Mouse (Mus musculus) embryonic facial prominence, embryonic 14.5 days (tissue): ENCODE results near the gene Ccdc130. TPM values are rescaled to one million over a fixed set of nuclear protein-coding genes. Genes with fewer than 3 reads are reported as not detected.

Source experiments
- ATAC-seq: fragments of 200-750 bp; cut with Nextera tagmentation; 2 replicates; pipeline ENCODE4 v1.8.0; 2017; ENCODE audit warnings: low read depth, moderate number of reproducible peaks, moderate TSS enrichment
- DNase-seq: peaks from one replicate; pipeline ENCODE4 v3.0.0-alpha.2; 2015; ENCODE audit warnings: low spot score
- H3K27ac ChIP-seq: fragments of 300-500 bp; sonication (generic); replicated peaks from 2 replicates; pipeline ENCODE4 v1.5.1; 2014; ENCODE audit warnings: low read depth, mild to moderate bottlenecking, low read length, moderate library complexity
- H3K27me3 ChIP-seq: fragments of 300-500 bp; sonication (generic); replicated peaks from 2 replicates; pipeline ENCODE4 v1.6.1; 2014; ENCODE audit warnings: low read length; ENCODE audit not compliant: control insufficient read depth, insufficient read depth
- H3K36me3 ChIP-seq: fragments of 300-500 bp; sonication (generic); 2 replicates; pipeline ENCODE4 v1.6.1; 2014; ENCODE audit warnings: low read length, mixed read lengths; ENCODE audit not compliant: control insufficient read depth, insufficient read depth
- H3K4me1 ChIP-seq: fragments of 300-500 bp; sonication (generic); 2 replicates; pipeline ENCODE4 v1.6.1; 2014; ENCODE audit warnings: antibody characterized with exemption, low read length; ENCODE audit not compliant: control insufficient read depth, insufficient read depth
- H3K4me2 ChIP-seq: fragments of 300-500 bp; sonication (generic); 2 replicates; pipeline ENCODE4 v1.6.1; 2014; ENCODE audit warnings: low read depth, mild to moderate bottlenecking, low read length, moderate library complexity, mixed read lengths
- H3K4me3 ChIP-seq: fragments of 300-500 bp; sonication (generic); 2 replicates; pipeline ENCODE4 v1.5.1; 2014; ENCODE audit warnings: low read depth, mild to moderate bottlenecking, low read length
- H3K9ac ChIP-seq: fragments of 300-500 bp; sonication (generic); 2 replicates; pipeline ENCODE4 v1.6.1; 2014; ENCODE audit warnings: low read depth, mild to moderate bottlenecking, low read length, moderate library complexity, mixed read lengths
- H3K9me3 ChIP-seq: fragments of 300-500 bp; sonication (generic); 2 replicates; pipeline ENCODE4 v1.6.1; 2016; ENCODE audit warnings: low read length; ENCODE audit not compliant: control insufficient read depth
- WGBS: fragments of 180-500 bp; shearing (Covaris S2); extraction: QIAGEN DNeasy Blood & Tissue Kit; methylation state at CpG from one replicate; pipeline ENCODE4 v1.1.7; 2014; 5-methylcytosine and 5-hydroxymethylcytosine counted together
- polyA plus RNA-seq: library from polyadenylated mRNA; unstranded; fragments of >200 nt; fragmentation: Nextera tagmentation; extraction: Ambion mirVana; gene quantifications from 2 replicates; pipeline ENCODE4 v1.2.1, GENCODE M21; 2014

Ccdc130 gene
- polyA plus RNA-seq, 1 experiment from 2014 or later = 18.4 TPM

DNA sequence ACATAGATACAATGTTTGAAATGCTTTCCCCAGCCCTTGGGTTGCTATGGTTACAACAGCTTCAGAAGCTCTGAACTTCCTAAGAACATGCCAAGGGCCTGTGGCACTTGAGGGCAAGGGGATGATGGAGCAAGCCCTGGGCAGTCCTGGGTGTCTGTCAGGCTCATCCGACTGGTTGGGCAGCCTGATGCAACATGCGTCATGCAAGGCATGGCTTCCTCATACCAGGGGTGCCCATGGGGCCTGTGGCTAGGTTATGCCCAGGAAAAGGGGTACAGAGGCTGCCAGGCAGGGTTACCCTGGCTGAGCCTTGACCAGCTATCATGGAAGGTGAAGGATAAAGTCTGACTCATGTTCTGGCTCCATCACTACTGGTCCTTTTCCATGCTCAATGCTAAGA lies 37.1 kb downstream of the Ccdc130 start:
- DNase-seq = no peak
- Histone ChIP-seq H3K4me2 (no peak overlapping the region), H3K4me3 (no peak overlapping the region), H3K36me3 (peaks cover 69% of the 10 kb centered on the region), H3K9me3 (no peaks in the 10 kb centered on the region), H3K27ac (no peak overlapping the region), H3K9ac (no peak overlapping the region), H3K27me3 (no peaks in the 10 kb centered on the region), H3K4me1 (peaks cover 10% of the 10 kb centered on the region)
- ATAC-seq = no peak
- WGBS = 88% methylated on average over 2 of the region's 2 CpGs

DNA sequence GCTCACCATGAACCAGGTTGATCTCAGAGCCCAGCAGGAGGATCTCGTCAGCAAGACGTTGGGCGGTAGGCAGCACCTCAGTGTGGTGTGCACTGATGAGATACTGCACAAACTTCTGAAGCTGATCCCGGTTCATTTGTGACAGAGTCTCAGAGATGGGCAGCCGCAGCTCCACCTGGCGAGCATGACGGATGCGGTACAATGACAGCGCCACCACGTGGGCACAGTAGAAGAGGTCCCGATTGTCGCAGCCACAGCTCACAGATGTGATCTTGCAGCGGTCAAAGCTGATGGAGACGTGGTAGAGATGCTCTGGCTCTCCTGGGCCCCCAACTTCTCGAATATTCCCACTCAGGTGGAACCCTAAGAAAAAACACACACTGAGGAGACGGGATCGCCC lies 39.4 kb downstream of the Ccdc130 start:
- H3K4me3 ChIP-seq = no peak overlapping the region
- H3K4me2 ChIP-seq = no peak overlapping the region
- DNase-seq (no peak), ATAC-seq (no peak)
- 80% methylated on average over 17 of the region's 17 CpGs for WGBS
- no peak overlapping the region for H3K9ac ChIP-seq
- H3K36me3 ChIP-seq = peaks cover 92% of the 10 kb centered on the region
- H3K27me3 ChIP-seq = no peaks in the 10 kb centered on the region
- H3K9me3 ChIP-seq = no peaks in the 10 kb centered on the region
- H3K4me1 ChIP-seq = peaks cover 6% of the 10 kb centered on the region
- H3K27ac ChIP-seq = no peak overlapping the region

DNA sequence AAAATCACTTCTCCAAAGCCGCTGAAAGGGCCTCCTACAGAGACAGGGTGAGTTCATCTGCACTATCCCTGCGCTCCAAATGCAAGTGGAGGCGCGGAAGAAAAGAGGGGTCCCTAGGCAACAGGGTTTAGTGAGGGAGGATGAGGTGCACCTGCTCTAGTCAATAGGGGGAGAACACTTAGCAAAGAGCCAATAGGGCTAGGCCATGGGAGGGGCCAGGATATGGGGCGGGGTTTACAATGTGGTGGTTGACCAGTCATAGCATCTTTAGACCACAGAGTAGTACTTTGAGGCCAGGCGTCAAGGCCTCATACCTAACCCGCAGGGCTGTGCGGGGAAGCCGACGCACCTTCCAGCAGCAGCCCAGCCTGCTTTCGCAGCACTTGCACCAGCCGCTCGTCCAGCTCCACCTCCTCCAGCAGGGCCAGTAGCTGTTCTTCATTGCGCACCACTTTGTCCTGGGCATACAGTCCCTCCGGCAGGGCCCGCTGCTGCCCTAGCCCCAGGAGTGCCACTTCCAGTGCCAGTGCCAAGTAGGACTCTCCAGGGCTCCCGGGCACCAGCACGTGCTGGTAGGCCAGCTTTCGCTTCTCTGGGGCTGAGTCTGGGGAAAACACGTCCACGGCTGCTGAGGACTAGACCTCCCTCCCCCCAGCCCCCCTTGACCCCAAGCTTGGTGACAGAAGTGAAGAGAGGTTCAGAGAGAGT lies 46.7 kb downstream of the Ccdc130 start:
- Histone ChIP-seq H3K9ac (no peak overlapping the region), H3K27ac (no peak overlapping the region), H3K4me1 (no peaks in the 10 kb centered on the region), H3K4me3 (no peak overlapping the region), H3K27me3 (no peaks in the 10 kb centered on the region), H3K9me3 (no peaks in the 10 kb centered on the region), H3K36me3 (peaks cover 92% of the 10 kb centered on the region), H3K4me2 (no peak overlapping the region)
- no peak for DNase-seq
- no peak for ATAC-seq
- 80% methylated on average over 18 of the region's 21 CpGs for WGBS

DNA sequence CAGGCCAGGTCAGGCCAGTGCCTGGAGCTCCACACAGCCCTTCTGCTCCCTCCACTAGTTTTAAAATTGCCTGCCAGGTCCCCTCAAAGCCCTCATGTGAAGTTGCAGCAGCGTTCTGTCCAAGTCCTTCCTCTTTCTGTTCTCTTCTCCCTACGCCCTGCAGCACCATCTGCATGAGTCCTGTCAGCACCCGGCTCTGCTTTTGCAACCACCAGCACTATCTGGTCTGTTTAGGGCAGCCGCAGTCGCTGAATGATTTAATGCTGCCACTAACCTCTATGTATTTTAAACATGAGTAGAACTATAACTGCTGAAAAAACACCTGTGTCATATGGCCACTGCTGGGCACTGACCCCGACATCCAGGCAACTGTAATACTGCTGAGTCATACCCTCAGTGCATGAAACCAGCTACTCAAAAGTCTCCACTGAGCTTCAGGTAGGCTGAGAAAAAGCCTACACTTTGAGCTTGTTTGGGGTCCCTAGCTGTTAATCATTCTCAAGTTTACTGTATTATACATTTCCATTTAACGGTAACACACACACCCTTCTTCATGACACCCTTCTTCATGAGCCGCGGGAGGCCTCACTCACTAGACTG lies 47.5 kb downstream of the Ccdc130 start:
- Histone ChIP-seq H3K4me2 (no peak overlapping the region), H3K4me3 (no peak overlapping the region), H3K27me3 (no peaks in the 10 kb centered on the region), H3K4me1 (no peaks in the 10 kb centered on the region), H3K36me3 (peaks cover 92% of the 10 kb centered on the region), H3K9me3 (no peaks in the 10 kb centered on the region), H3K27ac (no peak overlapping the region), H3K9ac (no peak overlapping the region)
- WGBS = 92% methylated on average over 9 of the region's 9 CpGs
- no peak for DNase-seq
- ATAC-seq = no peak

DNA sequence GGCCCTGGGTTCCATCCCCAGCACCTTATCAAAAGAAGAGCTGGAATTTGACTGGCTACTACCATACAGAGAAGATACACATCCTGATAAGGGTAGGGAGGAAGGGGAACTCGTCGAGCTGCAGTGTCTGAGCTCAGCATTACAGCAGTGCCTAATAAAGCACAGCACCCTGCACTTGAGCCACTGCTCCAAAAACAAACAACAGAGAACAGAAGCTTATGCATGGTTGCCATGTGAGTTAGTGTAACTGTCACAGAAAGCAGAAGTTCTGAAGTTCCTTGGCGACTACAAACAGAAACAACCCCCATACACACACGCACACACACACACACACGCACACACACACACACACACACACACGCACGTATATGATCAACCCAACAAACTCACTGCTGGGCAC lies 50.1 kb downstream of the Ccdc130 start:
- H3K27ac ChIP-seq = no peak overlapping the region
- ATAC-seq (no peak), DNase-seq (no peak)
- H3K9ac ChIP-seq = no peak overlapping the region
- no peaks in the 10 kb centered on the region for H3K4me1 ChIP-seq
- 78% methylated on average over 7 of the region's 7 CpGs for WGBS
- no peak overlapping the region for H3K4me3 ChIP-seq
- H3K9me3 ChIP-seq = no peaks in the 10 kb centered on the region
- H3K36me3 ChIP-seq = peaks cover 92% of the 10 kb centered on the region
- no peak overlapping the region for H3K4me2 ChIP-seq
- H3K27me3 ChIP-seq = no peaks in the 10 kb centered on the region

DNA sequence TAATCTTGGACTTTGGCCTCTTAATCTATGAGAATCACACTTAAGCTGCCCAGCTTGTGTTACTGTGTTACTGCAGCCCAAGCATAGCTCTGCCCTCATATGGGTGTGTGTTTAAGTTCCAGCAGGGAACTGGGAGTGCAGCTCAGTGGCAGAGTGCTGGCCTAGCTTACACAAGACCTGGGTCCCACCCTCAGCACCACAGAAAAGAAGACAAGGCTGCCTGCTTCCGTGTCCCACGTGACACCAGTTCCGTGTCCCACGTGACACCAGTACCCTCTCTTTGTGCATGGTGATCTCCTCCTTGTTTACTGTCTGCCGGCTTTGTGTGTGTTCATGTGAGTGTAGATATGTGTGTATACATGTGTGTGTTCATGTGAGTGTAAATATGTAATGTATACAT lies 52.0 kb downstream of the Ccdc130 start:
- H3K27me3 ChIP-seq = no peaks in the 10 kb centered on the region
- no peaks in the 10 kb centered on the region for H3K9me3 ChIP-seq
- H3K4me2 ChIP-seq = no peak overlapping the region
- ATAC-seq (no peak), DNase-seq (no peak)
- H3K36me3 ChIP-seq = peaks cover 91% of the 10 kb centered on the region
- no peak overlapping the region for H3K27ac ChIP-seq
- no peak overlapping the region for H3K9ac ChIP-seq
- H3K4me3 ChIP-seq = no peak overlapping the region
- no peaks in the 10 kb centered on the region for H3K4me1 ChIP-seq
- 90% methylated on average over 5 of the region's 5 CpGs for WGBS

DNA sequence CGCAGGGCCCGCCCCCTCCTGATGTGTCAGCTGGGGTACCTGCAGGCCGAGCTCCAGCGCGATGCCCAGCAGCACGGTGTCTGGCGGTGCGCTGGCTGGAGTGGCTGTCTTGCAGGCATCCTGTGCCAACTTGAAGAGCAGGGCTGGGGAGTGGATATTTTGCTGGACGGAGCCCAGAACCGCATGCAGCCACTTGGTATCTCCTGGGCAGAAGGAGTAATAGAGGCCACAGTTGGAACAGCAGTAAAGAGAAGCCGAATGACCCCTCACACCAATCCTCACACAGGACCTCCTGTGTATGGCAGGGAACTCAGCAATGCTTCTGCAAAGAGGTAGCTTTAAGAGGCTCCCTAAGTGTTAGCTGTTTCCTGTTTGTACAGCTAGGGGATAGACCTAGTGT lies 53.0 kb downstream of the Ccdc130 start:
- Histone ChIP-seq H3K27ac (no peak overlapping the region), H3K9me3 (no peaks in the 10 kb centered on the region), H3K4me1 (no peaks in the 10 kb centered on the region), H3K4me2 (no peak overlapping the region), H3K4me3 (no peak overlapping the region), H3K27me3 (no peaks in the 10 kb centered on the region), H3K9ac (no peak overlapping the region), H3K36me3 (peaks cover 91% of the 10 kb centered on the region)
- ATAC-seq (no peak), DNase-seq (no peak)
- WGBS = 93% methylated on average over 11 of the region's 11 CpGs

DNA sequence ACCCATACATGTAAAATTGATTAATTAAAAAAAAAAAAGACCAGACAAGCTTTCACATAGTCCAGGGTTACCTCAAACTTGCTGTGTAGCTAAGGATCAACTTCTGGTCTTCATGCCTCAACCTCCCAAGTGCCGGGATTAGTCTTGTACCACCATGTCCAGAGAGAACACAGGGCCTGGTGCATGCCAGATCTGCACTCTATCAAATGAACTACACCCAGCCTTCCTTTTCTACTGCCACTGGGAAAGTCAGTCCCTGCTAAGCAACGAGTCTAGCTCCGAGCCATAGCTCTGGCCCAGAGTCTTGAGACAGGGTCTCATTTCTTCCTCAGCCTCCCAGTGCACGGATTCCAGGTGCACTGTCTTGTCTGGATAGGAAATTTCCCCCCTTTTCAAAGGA lies 56.9 kb downstream of the Ccdc130 start:
- Histone ChIP-seq H3K27ac (no peak overlapping the region), H3K4me3 (no peak overlapping the region), H3K4me1 (no peaks in the 10 kb centered on the region), H3K9me3 (no peaks in the 10 kb centered on the region), H3K4me2 (no peak overlapping the region), H3K9ac (no peak overlapping the region), H3K27me3 (no peaks in the 10 kb centered on the region), H3K36me3 (peaks cover 96% of the 10 kb centered on the region)
- DNase-seq = no peak
- WGBS = 83% methylated on average over 4 of the region's 4 CpGs
- no peak for ATAC-seq
